Mouse (Mus musculus): ENCODE data around the gene Gys2. TPM values are rescaled to one million over a fixed set of nuclear protein-coding genes. Genes with fewer than 3 reads are reported as not detected.
"Not testable (repeated sequence)": the region's sequence is repeated elsewhere in the genome, so short reads cannot be mapped to it uniquely, and the experiment has no call there.

Gene Gys2
- total RNA-seq (2021): not detected
- long read RNA-seq, experiment 1: 0 reads
- long read RNA-seq, experiment 2: 0 reads

DNA sequence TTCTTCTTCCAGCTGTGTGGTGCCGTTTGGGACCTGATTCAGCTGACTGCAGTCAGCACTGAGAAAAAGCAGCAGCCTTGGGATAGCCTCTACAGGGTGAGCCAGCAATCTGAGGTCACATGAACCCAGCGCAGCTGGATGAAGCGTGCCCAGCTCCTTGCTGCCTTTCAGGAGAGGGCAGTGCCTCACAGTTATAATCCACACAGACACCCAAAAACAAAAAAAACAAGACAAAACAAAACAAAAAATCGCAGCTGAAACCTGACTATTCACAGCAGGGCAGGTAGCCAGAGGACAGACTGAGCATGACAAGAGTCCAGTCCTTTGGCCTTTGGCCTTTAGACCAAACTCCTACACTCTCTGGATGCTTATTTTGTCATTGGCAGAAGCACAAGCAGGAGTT lies at the start of gene Gys2:
Gene Gys2, minus strand, starts transcription at position 309 of the 403 bp plus-strand sequence.
- DNase-seq (ENCODE audit: low spot score in 2 of 2): no peak

DNA sequence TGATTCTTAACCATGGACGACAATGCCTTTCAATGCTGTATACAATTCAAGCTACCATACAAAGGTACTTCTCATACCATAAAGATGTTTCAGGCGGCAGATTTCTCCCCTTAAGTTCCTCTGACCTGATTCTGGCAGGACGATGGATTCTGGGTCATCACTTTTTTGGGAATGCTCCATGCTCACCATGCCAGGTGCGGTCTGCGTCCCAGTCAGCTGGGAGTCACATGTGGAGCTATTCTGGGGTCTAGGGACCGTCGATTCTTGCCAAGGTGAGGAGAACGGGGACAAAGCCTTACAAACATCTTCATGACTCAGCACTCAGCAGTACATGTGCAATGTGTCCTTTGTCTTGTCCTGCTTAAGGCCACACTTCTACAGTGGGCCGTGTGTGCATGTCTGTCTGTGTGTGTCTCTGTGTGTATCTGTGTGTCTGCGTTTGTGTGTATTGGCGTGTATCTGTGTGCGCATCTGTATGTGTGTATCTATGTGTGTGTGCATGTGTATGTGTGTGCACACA lies 48.7 kb upstream of the Gys2 start:
- no peak for DNase-seq (ENCODE audit: low spot score in 2 of 2)

DNA sequence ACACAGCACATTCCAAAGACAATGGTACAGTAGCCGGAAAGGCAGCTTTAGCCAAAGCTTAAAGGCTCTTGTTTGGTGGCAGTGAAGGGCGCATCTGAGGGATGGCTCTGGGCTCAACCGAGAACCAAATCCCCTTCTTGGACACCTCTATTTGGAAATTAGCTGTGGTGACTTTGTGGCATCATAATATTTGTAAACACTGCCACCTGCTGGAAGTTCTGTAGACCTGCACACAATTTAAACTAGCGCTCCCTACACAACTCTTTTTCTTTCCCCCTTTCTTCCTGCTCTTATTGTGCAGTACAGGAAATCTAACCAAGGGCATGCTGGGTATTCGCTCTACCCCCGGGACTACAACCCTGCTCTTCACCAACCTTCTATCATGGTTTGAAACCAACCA lies 46.2 kb upstream of the Gys2 start:
- peak in 1 of 2 experiments; percentile 18 for DNase-seq (ENCODE audit: low spot score in 2 of 2)

DNA sequence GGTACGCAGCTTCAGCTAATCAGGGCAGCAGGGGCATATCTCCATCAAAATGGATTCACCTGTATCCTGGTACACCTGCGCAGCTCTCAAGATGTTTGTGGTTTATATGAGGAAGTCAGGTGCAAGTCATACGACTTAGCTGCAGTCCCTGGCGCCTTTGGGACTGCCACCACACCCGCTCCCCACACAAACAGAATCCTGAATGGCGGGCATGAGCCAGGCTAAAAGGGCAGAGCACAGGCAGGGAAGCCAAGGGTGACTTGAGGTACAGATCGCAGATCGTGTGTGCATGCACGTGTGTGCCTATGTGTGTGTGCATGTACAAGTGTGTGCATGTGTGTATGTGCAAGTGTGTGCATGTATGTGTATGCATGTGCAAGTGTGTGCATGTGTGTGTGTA lies 42.5 kb upstream of the Gys2 start:
- DNase-seq (ENCODE audit: low spot score in 2 of 2): not testable (repeated sequence)

DNA sequence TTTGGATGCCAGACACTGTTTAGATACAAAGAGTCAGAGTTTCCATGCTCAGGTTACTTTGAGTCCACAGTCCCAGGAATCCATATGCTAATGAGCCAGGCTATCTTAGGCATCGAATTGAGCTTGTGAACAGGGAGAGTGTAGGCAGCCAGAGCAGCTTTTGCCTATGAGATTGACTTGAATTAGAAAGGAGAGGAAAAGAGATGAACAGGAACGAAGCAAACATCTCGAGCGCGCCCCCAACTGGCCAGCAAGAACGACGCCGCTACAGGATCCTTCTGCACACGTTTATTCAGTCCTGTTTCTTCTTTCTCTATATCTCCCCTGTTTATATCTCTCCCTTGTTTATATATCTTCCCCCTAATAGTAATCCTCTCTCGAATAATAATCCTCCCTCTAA lies 42.0 kb upstream of the Gys2 start:
- peak; percentile 81 to 86 for DNase-seq (ENCODE audit: low spot score in 2 of 2)

DNA sequence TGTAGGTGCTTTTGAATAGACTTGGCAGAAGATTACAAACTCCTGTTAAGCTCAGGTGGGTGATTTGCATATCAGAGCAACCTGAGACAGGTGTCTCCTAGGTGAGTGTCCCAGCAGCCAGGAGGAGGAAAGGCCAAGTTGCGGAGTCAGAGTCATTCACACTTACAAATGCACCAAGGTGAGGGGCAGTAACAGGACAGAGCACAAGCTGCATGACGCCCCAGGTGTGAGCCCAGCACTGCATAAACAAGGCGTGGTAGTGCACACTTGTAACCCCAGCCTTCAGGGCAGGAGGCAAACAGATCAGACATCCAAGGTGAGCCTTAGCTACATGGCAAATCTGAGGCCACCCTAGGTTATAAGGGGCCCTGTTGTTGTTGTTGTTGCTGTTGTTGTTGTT lies 40.0 kb upstream of the Gys2 start:
- no peak for DNase-seq (ENCODE audit: low spot score in 2 of 2)

DNA sequence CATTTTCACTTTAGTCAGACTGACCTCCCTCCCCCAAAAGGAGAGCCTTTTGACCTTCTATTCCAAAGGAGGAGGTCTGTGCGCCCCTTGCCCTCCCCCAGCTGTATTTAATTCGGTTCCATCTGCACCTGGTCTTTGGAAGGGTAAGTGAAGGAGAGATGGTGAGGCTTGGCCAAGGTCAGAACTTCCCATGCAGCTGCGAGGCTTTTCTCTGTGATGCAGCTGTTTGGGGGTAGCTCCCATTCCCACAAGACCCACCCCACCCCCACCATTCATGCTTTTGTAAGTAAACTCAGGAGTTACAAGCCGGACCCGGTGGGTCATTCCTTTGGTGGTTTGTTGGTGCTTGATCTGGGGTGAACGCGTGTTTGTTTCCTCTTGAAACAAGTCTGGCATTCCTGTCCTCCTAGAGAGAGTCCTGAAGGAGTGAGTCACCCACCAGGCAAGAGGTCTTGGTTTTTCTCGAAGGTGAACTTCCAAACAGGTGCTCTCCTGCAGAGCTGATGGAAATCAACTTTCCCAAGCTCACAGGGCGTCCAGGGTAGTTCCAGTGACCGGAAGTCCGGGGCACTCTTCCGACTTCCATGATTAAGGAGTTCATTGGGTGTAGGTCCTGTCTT lies 38.7 kb upstream of the Gys2 start:
- no peak for DNase-seq (ENCODE audit: low spot score in 2 of 2)

DNA sequence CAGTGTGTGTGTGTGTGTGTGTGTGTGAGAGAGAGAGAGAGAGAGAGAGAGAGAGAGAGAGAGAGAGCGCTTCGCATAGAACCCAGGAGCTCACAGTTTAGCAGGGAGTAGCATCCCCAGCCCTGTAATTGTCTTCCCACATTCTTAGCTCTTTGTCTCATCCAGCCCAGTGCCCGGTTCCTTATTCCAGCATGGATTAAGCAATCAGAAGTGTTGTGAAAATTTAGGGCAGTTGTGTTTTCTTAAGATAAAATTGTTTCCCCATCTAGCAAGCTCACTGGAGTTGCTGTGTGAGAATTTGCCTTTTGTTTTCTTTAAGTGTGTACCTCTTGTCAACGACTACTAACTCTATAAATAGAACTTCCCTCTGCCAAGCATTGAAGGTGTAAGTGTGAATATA lies 35.8 kb upstream of the Gys2 start:
- no peak for DNase-seq (ENCODE audit: low spot score in 2 of 2)

DNA sequence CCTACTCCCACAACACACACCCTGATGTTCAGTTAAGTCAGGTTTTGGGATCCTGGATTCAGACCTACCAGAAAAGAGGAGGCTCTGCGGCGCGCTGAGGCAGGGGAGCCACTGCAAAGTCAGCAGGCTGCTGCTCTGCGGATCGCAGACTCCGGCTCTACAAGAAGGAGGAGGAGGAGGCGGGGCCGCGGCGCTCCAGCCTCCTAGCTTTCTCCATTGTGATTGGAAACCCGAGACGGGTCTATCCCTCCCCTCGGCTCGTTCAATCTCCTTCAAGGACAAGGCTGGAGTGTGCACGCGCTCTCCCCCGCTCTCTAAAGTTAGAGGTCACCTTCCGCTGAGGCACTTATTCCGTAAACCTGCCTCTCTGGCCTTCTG lies 34.9 kb upstream of the Gys2 start, which contains the start of gene Ldhb:
Gene Ldhb, minus strand, starts transcription at position 173 of the 378 bp plus-strand sequence.
- DNase-seq (ENCODE audit: low spot score in 2 of 2): peak; percentile 89 to 92

DNA sequence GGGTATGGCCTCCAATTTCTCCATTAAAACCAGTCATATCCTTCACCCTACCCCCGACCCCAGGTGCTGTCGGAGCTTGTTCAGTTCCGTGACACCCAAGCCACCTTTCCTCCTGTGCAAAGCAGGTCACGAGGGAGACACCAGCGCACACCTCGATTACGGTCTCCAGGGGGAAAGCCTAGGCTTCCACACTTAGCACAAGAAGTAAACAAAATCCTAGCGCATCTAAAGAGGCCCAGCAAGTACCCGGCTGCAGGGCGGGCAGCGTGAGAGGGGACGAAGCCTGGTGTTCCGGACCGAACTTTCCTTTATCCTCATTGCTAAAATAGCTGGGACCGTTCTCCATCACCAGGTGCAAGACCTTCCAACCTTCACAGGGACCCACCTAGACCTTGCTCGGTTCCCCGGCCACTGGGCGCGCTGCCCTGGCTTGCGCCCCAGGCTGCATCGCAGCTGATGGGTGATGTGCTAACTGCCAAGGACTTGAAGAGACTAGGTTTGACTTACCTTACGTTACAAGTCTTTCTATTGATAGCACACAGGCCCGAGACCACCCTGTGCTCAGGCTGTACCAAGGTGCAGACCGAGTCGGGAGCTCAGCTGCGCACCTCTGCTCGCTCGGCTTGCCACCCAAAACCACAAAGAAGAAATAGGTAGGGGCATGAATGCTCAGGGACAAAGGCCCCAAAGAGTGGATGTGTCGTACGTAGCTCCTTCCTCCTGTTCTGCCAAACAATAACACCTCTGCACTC lies 34.3 kb upstream of the Gys2 start:
- peak in 1 of 2 experiments; percentile 19 for DNase-seq (ENCODE audit: low spot score in 2 of 2)

DNA sequence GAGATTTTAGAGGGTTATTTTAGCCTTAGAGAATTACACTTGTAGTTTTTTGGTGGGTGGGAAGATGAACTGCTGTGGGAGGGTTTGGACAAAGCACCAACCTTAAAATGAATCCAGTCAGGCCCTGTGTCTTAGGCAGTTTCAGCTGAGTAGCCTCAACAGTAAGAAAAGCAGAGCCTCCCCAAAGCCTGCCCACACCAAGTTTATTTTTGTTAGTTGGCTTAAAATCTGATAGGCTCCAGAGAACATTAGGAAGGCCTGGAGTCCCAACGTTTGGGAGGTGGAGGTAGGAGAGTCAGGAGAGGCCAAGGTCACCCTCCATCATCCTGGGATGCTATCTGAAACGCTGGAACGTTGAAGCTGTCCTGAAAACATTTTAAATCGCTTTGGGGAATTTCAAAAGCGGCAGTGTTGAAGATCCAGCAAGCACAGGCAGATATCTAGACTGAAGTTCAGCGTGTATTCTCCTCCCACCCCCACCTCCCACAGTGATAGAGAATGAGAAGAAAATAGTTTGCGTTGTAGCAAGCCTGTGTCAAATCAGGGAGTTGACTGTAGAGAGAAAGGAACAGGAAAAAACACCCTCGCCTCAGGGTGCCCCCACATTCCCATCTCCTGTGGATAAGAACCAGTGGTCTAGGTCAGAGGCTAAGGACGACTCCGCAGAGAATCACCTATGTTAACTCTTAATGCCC lies 33.6 kb upstream of the Gys2 start:
- DNase-seq (ENCODE audit: low spot score in 2 of 2): peak; percentile 6 to 28

DNA sequence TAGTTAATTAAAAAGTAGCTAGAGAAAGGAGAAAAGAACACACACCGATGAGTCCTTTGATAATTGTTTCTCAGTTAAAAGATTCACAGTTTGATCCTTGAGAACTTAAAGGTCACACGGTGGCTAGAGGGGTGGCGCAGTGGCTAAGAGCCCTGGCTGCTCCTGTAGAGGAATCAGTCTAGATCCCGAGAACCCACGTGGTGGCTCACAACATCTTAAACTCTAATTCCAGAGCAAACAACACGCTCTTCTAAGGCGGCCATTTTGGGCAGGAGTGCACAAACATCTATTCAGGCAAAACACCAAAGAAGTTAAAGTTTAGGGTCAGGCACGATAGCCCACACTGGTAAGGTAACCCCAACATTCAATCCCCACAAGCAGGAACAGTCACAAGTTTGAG lies 30.7 kb upstream of the Gys2 start:
- DNase-seq (ENCODE audit: low spot score in 2 of 2): no peak

DNA sequence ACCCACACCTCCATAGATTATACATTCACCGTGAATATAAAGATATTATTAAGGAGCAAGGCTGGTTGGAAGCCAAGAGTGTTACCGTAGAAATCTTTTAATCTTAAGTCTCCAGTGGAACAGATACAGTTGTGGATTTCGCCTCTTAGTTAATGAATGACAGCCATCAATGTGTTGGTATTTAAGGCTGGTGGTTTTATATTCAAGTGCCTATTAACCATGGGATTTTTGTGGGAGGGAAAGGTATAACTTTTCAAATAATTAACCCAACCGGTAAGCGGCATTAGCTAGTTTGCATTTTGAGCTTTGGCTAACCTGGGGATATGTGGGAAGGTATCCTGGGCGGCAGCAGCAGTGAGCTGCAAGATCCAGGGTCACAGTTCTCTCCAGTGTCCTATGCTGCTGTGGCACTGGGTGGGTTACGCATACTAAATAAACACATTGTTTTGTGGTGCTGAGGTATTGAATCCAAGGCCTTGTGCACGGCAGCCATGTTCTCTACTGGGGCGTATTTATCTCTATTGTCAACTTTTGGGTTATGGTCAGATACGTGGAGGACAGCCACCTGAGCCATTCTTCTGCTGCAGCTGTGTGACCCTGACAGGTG lies 29.7 kb upstream of the Gys2 start:
- no peak for DNase-seq (ENCODE audit: low spot score in 2 of 2)

DNA sequence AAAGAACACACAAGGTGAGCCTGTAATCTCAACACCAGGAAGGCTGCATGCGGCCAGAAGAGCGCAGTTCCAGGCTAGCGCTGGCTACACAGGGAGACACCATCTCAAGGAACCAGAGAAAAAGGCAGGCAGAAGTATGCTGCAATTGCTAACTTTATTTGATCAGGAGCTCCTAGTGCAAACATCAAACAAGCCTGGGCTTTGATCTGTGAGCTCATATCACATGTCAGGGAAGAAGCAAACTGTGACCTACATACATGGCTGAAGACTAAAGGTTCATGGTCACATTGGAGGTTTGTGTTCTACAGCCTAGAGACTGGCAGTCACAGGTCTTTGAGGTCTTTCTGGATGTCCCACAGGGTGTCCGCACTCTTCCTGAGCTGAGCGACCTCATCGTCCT lies 17.2 kb upstream of the Gys2 start:
- DNase-seq (ENCODE audit: low spot score in 2 of 2): not testable (repeated sequence)

DNA sequence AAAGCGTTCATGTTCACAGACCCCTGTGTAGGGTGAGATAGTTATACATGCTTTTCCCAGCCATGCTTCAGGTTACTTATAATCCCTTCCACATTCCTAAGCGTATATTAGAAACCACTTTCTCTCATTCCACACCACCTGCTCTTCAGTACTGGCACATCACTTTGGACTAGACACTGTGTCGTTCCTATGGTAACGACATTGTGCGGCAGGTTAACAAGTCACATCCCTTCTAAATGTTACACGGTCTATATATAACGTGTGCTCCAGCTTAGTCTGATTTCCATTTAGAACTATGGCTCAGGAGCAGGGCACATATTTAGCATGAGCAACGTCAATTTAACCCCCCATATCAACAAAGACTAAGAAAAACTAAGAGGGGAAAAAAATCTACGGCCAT lies 14.7 kb upstream of the Gys2 start:
- DNase-seq (ENCODE audit: low spot score in 2 of 2): no peak

DNA sequence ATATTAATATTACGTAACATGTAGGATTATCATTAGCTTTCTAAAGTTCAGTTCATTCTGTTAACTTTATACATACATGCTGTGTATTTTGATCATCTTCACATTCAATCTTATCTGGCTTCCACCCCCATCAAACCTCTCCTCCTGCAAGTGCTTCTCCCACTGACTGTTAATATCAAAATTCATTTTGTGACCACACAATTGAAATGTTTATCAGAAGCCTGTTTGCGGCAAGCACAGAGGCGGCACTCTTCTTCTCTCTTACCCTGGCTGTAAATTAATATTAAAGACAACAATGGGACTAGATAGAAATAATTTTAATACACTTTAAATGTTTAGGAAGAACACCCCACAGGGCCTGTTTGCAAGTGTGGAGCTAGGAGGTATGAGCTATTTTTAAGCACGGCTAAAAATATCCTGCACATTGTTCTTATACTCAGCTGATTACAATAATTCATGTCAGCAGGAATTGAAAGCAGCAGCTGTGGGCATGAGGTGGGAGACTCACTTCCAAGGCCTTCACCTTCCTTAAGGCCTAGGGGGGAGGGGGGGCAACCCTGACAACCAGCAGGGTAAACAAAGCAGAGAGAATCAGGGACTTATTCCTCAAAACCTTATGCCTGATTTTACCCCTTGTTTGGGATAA lies 12.7 kb upstream of the Gys2 start:
- DNase-seq (ENCODE audit: low spot score in 2 of 2): no peak

DNA sequence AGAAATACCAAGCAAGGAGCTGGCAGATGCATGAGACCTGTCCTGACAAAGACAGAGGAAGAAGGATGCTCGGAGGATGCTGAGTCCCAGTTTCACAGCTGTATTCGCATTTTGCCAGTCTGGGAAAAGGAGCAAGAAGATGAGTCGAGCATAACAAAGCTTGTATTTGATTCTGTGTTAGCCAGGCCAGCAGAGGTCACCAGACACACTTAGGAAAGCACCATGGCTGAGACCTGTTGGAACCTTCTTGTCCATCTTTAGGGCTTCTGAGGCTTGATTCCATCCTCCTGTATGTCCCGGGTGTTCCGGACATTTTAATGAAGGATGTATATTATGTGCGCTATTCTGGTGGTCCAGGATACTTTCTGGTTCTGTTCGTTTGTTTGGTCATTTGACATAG lies 4.3 kb upstream of the Gys2 start:
- no peak for DNase-seq (ENCODE audit: low spot score in 2 of 2)

DNA sequence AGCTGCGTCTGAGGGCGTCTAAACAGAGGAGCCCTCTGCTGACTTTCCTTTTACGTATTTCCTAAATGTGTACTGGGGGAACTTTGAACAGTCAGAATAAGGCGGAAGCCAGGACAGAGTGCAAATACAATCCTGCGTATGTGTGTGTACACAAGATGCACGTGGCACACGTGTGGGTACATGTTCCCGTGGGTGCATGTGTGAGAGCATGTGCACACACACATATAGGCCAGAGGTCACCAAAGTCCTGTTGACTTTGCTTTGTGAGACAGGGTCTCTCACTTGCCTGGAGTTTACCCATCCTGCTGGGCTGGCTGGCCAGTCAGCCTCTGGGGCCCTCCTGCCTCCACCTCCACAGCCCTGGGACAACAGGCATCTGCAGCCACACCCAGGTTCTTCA lies 1.8 kb downstream of the Gys2 start:
- DNase-seq (ENCODE audit: low spot score in 2 of 2): no peak

DNA sequence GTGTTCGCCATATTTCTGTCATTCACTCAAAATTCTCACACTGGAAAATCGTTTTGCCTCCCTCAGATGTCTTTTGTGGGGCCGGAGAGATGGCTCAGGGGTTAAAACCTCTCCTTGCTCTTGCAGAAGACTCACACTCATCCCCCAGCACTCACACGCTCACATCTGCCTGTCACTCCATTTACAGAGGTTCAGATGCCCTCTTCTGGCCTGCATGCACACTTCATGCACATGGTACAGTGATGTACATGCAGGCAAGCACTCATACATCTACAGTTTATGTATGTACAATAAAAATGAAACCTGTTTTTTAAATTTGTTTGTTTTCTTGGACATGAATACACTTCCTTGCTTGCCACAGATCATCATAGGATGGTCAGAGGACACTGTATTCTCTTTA lies 3.3 kb downstream of the Gys2 start:
- no peak for DNase-seq (ENCODE audit: low spot score in 2 of 2)

DNA sequence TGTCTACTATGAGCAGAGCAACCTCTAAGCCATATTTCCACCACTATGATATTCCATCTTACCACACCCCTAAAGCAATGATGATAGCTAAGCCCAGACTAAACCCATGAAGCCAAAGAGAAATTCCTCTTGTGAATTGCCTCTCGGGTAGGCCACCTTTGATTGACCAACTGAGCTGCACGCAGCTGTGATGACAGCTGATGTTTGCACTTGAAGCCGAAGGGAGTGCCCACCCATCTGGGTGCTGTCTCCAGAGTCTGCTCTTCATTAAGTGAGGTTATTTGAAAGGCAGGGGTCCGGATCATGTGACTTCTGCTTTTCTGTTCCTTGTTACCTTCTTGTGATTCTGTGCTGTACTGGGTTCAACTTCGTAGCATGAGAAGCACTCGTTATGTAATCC lies 10.7 kb downstream of the Gys2 start:
- no peak for DNase-seq (ENCODE audit: low spot score in 2 of 2)

DNA sequence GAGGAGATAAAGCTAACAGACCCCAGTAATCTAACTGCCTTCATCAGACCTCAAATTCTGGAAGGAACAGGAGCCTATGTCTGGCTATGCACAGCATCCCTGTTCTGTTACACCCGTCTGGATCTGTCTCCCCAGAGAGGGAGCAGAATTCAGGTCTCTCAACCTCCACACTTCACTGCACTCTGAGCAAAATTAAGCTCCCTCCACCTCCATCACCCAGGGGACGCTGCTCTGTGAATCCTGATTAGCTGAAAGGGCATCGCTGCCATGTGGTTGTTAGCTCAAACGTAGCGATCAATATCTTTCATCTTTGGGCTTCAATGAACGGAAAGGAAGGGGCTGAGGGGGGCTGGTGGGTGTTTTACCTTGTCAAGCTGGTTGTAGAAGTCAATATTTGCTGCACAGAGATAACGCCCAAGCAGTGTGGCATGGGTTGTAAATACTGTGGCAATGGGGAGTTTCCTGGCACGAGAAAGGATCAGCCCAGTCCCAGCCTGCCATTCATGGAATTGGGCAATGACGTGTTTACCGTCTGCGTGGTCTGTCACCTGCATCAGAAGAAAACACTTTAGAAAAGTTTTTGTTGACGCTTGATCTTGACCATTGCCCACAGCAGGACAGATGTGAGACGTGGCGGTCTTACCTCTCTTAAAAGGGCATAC lies 13.8 kb downstream of the Gys2 start:
- no peak for DNase-seq (ENCODE audit: low spot score in 2 of 2)

Measured in left cerebral cortex, adult 18-20 months (tissue).